Mouse (Mus musculus): Measurements from ENCODE around the gene Olfm4.

- TF ChIP-seq GATA1 (IDR thresholded peaks at IDR 0.05; ENCODE audit: borderline replicate concordance, low read length) (no peak), FLI1 (IDR thresholded peaks at IDR 0.05; ENCODE audit: low read length) (no peak)
Measured at GRCm38 (mm10) chr14:79970928-79971738, 12.7 kb upstream of the Olfm4 start.
